Mouse (Mus musculus) frontal cortex, postnatal 36 days (tissue): ENCODE measurements around the gene Fbxl13.

Source experiments
- DNase-seq, 2 experiments: peaks; one replicate each; pipeline ENCODE4 v3.0.0; 2022; ENCODE audit warnings: low spot score in 2 of 2

The Fbxl13 gene

DNA sequence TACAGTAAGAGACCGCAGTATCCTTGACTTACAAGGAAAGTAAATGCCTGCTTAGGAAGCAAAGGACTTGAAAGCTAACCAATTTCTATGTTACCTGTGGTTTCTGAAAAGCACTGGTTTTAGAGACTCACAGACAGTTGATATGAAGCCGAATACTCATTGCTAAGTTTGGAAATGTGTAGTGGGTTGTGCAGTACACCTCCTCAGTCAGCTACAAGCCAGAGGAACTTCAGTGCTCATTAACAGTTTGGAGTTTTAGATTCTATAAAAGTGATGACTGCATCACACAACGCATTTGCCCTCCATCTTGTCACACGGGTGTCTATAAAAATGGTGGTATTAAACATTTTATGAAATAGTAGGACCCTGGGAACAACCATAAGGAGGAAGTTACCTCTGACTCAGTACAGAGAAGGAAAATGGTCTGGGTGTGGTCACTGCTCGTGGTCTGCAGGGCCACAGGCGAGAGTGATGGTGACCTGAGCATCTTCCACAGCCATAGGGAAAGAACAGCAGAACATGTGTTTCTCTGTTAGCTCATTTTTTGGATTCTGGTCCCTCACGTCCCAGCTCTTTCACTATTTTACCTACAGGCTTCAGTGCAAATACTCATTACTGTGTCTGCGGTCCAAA lies 160.1 kb downstream of the Fbxl13 start:
- no peak for DNase-seq

- no peak for DNase-seq
Observed at GRCm38 (mm10) chr5:21483275-21483674, 162.2 kb downstream of the Fbxl13 start.

- DNase-seq, result no peak
Observed at GRCm38 (mm10) chr5:21482446-21483222, 162.8 kb downstream of the Fbxl13 start.

DNA sequence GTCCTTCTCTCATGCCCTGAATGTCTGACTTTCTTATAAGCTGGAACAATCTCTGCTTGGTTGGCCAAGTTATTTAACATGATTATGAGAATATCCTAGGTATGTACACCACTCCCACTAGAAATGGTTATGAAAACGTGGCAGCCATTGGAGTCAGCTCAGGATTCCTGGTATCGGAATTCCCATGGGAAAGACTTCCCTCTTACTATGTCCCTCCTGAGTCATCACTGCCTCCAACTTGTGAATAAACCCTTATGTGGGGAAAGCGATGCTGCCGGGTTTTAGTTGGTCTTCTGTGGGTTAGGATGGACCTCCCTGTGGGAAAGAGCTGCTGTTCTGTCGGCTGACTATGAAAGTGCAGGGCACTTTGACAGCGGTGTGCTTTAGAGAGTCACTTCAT lies 163.9 kb downstream of the Fbxl13 start:
- DNase-seq, result no peak

GRCm38 (mm10) chr5:21479746-21480145 lies 165.7 kb downstream of the Fbxl13 start:
- DNase-seq, result no peak

GRCm38 (mm10) chr5:21478428-21478827 lies 167.0 kb downstream of the Fbxl13 start:
- no peak for DNase-seq

GRCm38 (mm10) chr5:21468100-21468499 lies 177.3 kb downstream of the Fbxl13 start:
- no peak for DNase-seq

- DNase-seq, result no peak
Observed at GRCm38 (mm10) chr5:21467387-21467786, 178.0 kb downstream of the Fbxl13 start.

- DNase-seq, result no peak
Observed at GRCm38 (mm10) chr5:21440833-21441530, 204.5 kb downstream of the Fbxl13 start.

DNA sequence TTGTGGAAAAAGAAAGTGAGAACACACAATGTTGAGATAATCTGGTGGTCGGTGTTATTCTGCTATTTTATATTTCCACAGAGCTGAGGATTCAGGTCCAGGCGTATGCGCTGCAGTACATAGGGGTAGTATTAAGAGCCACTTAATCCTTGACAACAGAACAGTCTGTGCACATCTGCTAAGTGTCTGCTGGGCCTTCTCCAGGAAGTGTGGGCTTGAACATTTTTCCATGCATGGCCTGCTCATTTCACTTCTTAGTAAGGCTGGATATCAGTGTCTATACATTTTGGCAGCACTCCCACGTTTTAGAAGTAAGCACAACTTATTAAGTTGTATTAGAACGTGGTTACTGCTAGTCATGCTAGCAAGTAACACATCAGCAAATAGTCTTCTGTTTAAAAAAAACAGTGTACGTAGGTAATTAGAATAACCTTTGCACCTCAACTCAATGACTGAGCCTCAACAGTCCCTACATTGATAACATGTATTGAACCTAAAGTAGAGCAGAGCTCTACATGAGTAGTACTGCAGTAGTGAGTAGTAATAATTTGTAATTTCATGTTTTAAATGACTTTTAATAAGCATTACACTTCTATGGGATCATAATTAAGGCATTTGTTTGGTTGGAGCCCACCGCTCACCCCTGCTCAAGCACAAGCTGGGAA lies 205.9 kb downstream of the Fbxl13 start:
- no peak for DNase-seq

DNA sequence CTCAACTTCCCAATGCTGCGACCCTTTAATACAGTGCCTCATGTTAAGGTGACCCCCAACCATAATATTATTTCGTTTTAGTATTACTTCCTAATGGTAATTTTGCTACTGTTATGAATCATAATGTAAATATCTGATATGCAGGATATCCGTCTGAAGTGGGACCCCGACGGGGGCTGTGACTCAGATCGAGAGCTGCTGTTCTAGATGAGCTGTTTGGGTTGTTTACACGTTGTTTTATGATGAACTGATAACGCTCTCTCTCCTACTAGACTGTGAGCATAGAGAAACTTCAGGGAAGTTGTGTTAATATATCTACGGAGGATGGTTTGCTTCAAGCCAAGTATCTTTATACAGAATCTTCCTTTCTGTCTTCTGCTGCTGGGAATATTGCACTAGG lies 207.0 kb downstream of the Fbxl13 start:
- no peak for DNase-seq

- DNase-seq, result no peak
Observed at GRCm38 (mm10) chr5:21436471-21436975, 208.9 kb downstream of the Fbxl13 start.

- DNase-seq, result peak in 1 of 2 experiments; percentile 51
Observed at GRCm38 (mm10) chr5:21434148-21434929, 211.1 kb downstream of the Fbxl13 start.
